Mouse (Mus musculus) stomach, embryonic 14.5 days (tissue): Measurements from ENCODE around the gene Ganc. TPM values are rescaled to one million over a fixed set of nuclear protein-coding genes. Genes with fewer than 3 reads are reported as not detected.

Experiments
- ATAC-seq: fragments of 200-750 bp; cut with Nextera tagmentation; 2 replicates; pipeline ENCODE4 v1.8.0; 2017; ENCODE audit warnings: low read depth, moderate TSS enrichment; ENCODE audit not compliant: insufficient number of reproducible peaks, insufficient read depth, low FRiP score
- H3K27ac ChIP-seq: fragments of 300-500 bp; sonication (generic); 2 replicates; pipeline ENCODE4 v1.5.1; 2014; ENCODE audit warnings: mild to moderate bottlenecking, low read length, moderate library complexity, mixed read lengths
- H3K27me3 ChIP-seq: fragments of 300-500 bp; sonication (generic); 2 replicates; pipeline ENCODE4 v1.6.1; 2014; ENCODE audit warnings: low read length, control low read depth, mixed read lengths; ENCODE audit not compliant: control insufficient read depth, insufficient read depth
- H3K36me3 ChIP-seq: fragments of 300-500 bp; sonication (generic); 2 replicates; pipeline ENCODE4 v1.6.1; 2014; ENCODE audit warnings: mild to moderate bottlenecking, control low read depth, low read length, moderate library complexity, mixed read lengths; ENCODE audit not compliant: control insufficient read depth, insufficient read depth
- H3K4me1 ChIP-seq: fragments of 300-500 bp; sonication (generic); 2 replicates; pipeline ENCODE4 v1.6.1; 2014; ENCODE audit warnings: low read length, control low read depth, mixed read lengths; ENCODE audit not compliant: control insufficient read depth, insufficient read depth
- H3K4me2 ChIP-seq: fragments of 300-500 bp; sonication (generic); replicated peaks from 2 replicates; pipeline ENCODE4 v1.6.1; 2014; ENCODE audit warnings: low read depth, low read length, control low read depth
- H3K4me3 ChIP-seq: fragments of 300-500 bp; sonication (generic); 2 replicates; pipeline ENCODE4 v1.5.1; 2014; ENCODE audit warnings: low read depth, low read length, control low read depth
- H3K9ac ChIP-seq: fragments of 300-500 bp; sonication (generic); replicated peaks from 2 replicates; pipeline ENCODE4 v1.6.1; 2014; ENCODE audit warnings: low read depth, mild to moderate bottlenecking, control low read depth, low read length, moderate library complexity, mixed read lengths
- H3K9me3 ChIP-seq: fragments of 300-500 bp; sonication (generic); 2 replicates; pipeline ENCODE4 v1.6.1; 2016; ENCODE audit warnings: low read depth, low read length, control low read depth; ENCODE audit not compliant: control insufficient read depth
- WGBS: fragments of 180-500 bp; shearing (Covaris S2); extraction: QIAGEN DNeasy Blood & Tissue Kit; methylation state at CpG from one replicate; pipeline ENCODE4 v1.1.7; 2014; 5-methylcytosine and 5-hydroxymethylcytosine counted together
- polyA plus RNA-seq: library from polyadenylated mRNA; unstranded; fragments of >200 nt; fragmentation: Nextera tagmentation; extraction: Ambion mirVana; gene quantifications from 2 replicates; pipeline ENCODE4 v1.2.1, GENCODE M21; 2014

Gene Ganc
- polyA plus RNA-seq, 1 experiment from 2014 or later: 10.5 TPM

DNA sequence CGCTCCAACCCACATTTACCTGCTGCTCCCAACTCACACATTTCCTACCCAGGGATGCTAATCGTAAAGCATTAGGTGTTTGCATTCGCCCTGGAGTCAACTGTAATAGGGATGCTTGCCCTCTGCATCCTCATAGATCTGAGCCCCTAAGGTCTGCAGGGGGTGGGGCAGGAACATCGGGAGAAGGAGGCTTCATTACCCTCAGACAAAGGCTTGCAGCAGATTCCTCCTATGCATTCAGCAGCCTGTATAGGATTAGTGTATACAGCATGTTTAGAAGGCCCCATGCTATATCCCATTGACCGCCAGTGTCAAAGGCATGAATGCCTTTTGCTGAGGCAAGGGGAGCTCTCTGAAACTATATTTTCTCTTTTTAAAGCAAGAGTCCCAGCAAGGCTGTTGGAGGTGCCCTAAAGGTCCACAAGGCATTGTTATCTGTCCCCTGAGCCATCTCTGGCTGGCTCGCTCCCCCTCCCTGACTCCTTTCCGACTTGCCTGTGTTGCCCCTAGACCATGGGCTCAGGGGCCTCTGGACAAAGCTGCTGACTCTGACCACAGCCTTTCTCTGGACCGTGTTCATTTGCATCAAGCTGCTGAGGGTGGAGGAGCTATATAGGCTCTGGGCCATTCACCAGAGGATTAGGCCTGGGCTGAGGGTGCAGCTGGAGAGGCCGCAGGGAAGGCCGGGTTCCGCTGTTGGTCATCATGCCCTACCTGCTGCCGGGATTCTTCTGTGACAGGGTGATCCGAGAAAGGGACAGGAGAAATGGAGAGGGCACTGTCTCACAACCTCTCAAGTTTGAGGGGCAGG lies 72.8 kb downstream of the Ganc start:
- ATAC-seq: no peak
- Histone ChIP-seq H3K9me3 (no peaks in the 10 kb centered on the region), H3K36me3 (no peaks in the 10 kb centered on the region), H3K4me1 (no peaks in the 10 kb centered on the region), H3K27ac (no peak overlapping the region), H3K4me2 (no peak overlapping the region), H3K9ac (no peak overlapping the region), H3K27me3 (no peaks in the 10 kb centered on the region), H3K4me3 (no peak overlapping the region)
- WGBS: 83% methylated on average over 13 of the region's 13 CpGs

DNA sequence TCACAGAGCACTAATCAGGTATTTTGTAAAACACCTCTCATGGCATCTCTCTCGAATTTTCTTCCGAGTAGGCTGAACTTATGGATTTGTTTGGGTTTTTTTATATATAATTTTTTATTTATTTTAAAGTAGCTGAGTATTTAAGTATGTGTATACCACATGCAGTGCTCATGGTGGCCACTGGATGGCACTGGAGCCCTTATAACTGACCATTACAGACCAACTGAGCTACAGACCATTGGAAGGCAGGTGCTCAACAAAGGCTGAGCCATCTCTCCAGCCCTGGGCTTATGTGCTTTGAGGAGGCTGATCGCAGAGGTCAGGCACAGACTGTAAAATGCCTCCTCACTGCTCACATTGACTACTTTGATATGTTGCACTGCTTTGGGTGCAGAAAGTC lies 74.9 kb downstream of the Ganc start:
- H3K27me3 ChIP-seq: no peaks in the 10 kb centered on the region
- H3K36me3 ChIP-seq: no peaks in the 10 kb centered on the region
- no peak overlapping the region for H3K9ac ChIP-seq
- no peak overlapping the region for H3K4me2 ChIP-seq
- no peaks in the 10 kb centered on the region for H3K4me1 ChIP-seq
- ATAC-seq: no peak
- no peak overlapping the region for H3K4me3 ChIP-seq
- WGBS: 56% methylated on average over 3 of the region's 3 CpGs
- H3K27ac ChIP-seq: no peak overlapping the region
- no peaks in the 10 kb centered on the region for H3K9me3 ChIP-seq

DNA sequence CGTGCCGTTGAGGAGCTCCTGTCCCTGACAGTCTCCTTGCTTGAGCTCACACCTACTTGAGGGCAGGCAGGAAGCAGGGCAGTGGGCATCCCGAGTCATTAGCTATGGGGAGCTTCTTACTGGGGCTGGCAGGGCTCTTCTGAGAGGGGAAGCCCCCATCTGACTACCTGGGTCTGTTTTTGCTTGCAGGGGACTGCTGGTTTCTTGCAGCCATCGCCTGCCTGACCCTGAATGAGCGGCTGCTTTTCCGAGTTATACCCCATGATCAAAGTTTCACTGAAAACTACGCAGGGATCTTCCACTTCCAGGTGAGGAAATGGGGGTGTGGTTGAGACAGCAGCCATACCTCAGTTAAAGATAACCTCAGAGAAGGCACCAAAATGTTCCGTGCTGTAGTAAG lies 78.2 kb downstream of the Ganc start:
- 70% methylated on average over 8 of the region's 8 CpGs for WGBS
- H3K4me3 ChIP-seq: no peak overlapping the region
- no peak overlapping the region for H3K27ac ChIP-seq
- no peaks in the 10 kb centered on the region for H3K4me1 ChIP-seq
- ATAC-seq: no peak
- no peak overlapping the region for H3K4me2 ChIP-seq
- H3K27me3 ChIP-seq: no peaks in the 10 kb centered on the region
- no peaks in the 10 kb centered on the region for H3K9me3 ChIP-seq
- H3K36me3 ChIP-seq: no peaks in the 10 kb centered on the region
- H3K9ac ChIP-seq: no peak overlapping the region

DNA sequence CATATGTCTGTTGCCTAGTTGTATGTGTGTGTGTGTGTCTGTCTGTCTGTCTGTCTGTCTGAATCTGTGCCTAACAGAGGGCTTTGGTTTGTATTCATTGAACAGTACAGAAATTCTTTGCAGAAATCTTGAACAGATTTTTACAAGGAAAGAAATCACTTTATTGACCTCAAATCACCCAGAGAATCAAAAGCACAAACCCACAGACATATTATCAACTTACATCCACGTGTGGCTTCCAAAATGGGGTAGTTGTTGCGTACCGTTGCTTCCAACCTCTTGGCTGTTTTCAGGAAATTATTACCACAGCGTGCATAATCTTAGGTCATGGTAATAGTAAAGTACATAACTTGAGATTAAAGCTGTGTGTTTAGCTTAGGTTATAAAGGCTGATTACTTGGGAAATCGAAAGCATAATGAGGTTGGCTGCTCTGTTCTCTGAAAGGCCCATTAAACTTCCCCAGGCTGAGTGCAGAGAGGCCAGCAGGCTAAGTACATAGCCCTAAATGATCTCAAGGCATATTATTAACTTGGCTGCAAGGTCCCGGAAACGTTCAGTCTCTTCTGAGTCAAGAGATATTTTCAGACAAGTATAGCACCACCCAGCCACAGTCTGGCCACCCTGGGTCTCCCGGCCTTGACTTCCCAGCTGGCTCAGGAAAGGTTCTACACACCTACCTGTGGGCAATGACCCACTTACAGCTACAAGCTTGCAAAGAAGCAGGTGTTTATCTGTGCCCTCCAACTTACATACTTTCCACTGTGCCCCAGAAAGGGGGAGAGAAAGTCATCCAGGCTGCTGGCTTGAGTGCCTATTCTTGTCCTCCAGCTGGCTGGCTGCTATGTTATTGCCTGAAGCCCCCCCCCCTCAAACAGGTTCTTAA lies 79.1 kb downstream of the Ganc start:
- ATAC-seq: no peak
- 76% methylated on average over 8 of the region's 8 CpGs for WGBS
- Histone ChIP-seq H3K4me2 (no peak overlapping the region), H3K4me1 (no peaks in the 10 kb centered on the region), H3K9me3 (no peaks in the 10 kb centered on the region), H3K9ac (no peak overlapping the region), H3K27me3 (no peaks in the 10 kb centered on the region), H3K4me3 (no peak overlapping the region), H3K27ac (no peak overlapping the region), H3K36me3 (no peaks in the 10 kb centered on the region)

DNA sequence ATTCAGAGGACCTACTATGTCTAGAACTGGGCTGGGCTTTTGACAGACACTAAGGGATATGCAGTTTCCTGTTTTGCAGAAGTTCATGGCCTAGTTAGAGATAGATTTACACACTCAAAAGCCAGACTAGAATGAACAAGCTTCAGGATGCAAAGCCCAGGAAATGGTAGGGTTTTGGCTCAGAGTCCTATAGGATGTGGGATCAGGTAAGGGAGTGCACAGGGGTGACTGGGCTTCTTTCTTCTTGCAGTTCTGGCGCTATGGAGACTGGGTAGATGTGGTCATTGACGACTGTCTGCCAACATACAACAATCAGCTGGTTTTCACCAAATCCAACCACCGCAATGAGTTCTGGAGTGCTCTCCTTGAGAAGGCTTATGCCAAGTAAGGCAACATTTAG lies 80.5 kb downstream of the Ganc start:
- H3K9me3 ChIP-seq: no peaks in the 10 kb centered on the region
- H3K4me1 ChIP-seq: no peaks in the 10 kb centered on the region
- 84% methylated on average over 3 of the region's 3 CpGs for WGBS
- no peak overlapping the region for H3K4me3 ChIP-seq
- no peak overlapping the region for H3K4me2 ChIP-seq
- H3K27ac ChIP-seq: no peak overlapping the region
- H3K9ac ChIP-seq: no peak overlapping the region
- H3K36me3 ChIP-seq: no peaks in the 10 kb centered on the region
- H3K27me3 ChIP-seq: no peaks in the 10 kb centered on the region
- no peak for ATAC-seq

DNA sequence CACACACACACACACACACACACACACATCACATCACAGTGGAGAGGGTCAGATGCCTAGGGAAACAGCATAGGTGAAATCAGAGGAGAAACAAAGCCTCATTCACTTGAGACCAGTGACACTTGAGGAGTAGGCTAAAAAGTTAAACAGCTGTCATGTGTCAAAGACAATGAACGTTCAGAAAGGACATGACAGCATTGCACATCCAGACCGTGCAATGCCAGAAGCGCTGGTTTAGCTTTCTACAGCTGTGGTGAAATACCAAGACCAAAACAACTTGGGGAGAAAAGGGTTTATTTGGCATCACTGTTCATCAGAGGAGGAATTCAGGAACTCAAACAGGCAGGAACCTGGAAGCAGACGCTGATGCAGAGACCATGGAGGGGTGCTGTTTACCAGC lies 89.6 kb downstream of the Ganc start:
- Histone ChIP-seq H3K27ac (no peak overlapping the region), H3K9ac (no peak overlapping the region), H3K4me3 (no peak overlapping the region), H3K27me3 (no peaks in the 10 kb centered on the region), H3K36me3 (no peaks in the 10 kb centered on the region), H3K9me3 (no peaks in the 10 kb centered on the region), H3K4me1 (no peaks in the 10 kb centered on the region), H3K4me2 (no peak overlapping the region)
- WGBS: 36% methylated on average over 4 of the region's 4 CpGs
- ATAC-seq: no peak

DNA sequence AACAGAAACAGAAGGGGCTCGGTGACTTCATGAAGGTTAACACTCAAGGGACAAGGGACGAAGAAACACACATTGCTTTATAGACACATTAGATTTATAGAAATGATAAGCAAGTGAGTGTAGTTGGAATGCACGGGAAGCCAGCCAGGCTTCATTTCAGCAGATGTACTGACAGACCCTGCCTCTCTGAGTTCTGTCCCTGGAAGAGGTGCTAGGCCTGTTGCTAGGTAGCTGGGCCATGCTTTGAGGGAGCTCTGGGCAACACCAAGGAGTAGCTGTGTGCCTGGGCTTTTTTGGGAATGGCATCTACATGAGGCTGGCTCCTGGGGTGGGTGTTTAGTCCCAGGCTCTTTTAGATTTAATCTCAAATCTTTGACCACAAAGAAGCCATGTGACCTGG lies 92.8 kb downstream of the Ganc start:
- H3K36me3 ChIP-seq: no peaks in the 10 kb centered on the region
- no peaks in the 10 kb centered on the region for H3K9me3 ChIP-seq
- WGBS: 55% methylated on average over 3 of the region's 3 CpGs
- ATAC-seq: no peak
- H3K4me1 ChIP-seq: peaks cover 16% of the 10 kb centered on the region
- H3K9ac ChIP-seq: no peak overlapping the region
- no peak overlapping the region for H3K4me3 ChIP-seq
- no peak overlapping the region for H3K4me2 ChIP-seq
- H3K27me3 ChIP-seq: no peaks in the 10 kb centered on the region
- no peak overlapping the region for H3K27ac ChIP-seq

DNA sequence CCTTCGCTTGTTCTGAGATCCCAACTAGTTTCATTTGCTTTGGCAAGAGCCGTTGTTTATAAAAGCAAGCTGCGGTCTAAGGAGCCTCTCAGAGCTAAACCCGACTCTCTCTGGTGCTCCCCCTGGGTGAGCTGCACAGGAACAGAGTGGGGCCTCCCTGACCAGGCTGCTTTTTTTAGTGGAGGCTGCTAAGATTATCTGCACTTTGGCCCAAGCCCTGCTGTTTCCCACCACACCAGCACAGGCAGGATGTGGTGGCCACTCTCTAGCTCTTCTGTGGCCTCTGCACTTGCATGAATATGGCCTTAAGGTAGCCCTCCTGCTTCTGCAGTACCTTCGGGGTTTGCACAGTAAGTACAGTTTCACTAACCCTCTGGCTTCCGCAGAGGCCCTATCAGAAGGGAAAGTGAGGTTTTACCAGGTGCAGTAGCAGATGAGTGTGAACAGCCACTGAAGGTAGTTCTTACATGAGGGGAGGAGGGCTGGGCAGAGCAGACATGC lies 96.3 kb downstream of the Ganc start:
- peaks cover 18% of the 10 kb centered on the region for H3K4me1 ChIP-seq
- no peak overlapping the region for H3K9ac ChIP-seq
- no peak overlapping the region for H3K4me3 ChIP-seq
- no peak for ATAC-seq
- no peaks in the 10 kb centered on the region for H3K27me3 ChIP-seq
- H3K36me3 ChIP-seq: peaks cover 4% of the 10 kb centered on the region; the same call in 1 of the 2 replicates
- no peak overlapping the region for H3K4me2 ChIP-seq
- H3K27ac ChIP-seq: peak overlapping the region; percentile 44; the same call in 1 of the 2 replicates
- 40% methylated on average over 6 of the region's 6 CpGs for WGBS
- no peaks in the 10 kb centered on the region for H3K9me3 ChIP-seq
